Mouse (Mus musculus) myocyte (in vitro differentiated cells): ENCODE results near the gene Chn2. TPM values are rescaled to one million over a fixed set of nuclear protein-coding genes. Genes with fewer than 3 reads are reported as not detected.

Experiments used
- H3K27me3 ChIP-seq: one replicate; pipeline ENCODE4 v1.6.1; 2011; ENCODE audit not compliant: control insufficient read depth, insufficient read depth, insufficient read length
- H3K36me3 ChIP-seq: one replicate; pipeline ENCODE4 v1.6.1; 2011; ENCODE audit not compliant: control insufficient read depth, insufficient read depth
- H3K4me2 ChIP-seq: one replicate; pipeline ENCODE4 v1.6.1; 2011; ENCODE audit warnings: low read depth, control low read depth
- H3K4me3 ChIP-seq: one replicate; pipeline ENCODE4 v1.5.1; 2011; ENCODE audit warnings: mild to moderate bottlenecking, control low read depth, moderate library complexity
- H3K79me2 ChIP-seq: one replicate; pipeline ENCODE4 v1.6.1; 2011; ENCODE audit not compliant: control insufficient read depth, insufficient read depth
- H3ac ChIP-seq: one replicate; pipeline ENCODE4 v1.6.1; 2011; ENCODE audit not compliant: control insufficient read depth, insufficient read length
- CEBPB ChIP-seq: IDR thresholded peaks from 2 replicates; pipeline ENCODE4 v1.6.1; 2011; ENCODE audit warnings: mild to moderate bottlenecking, moderate library complexity; ENCODE audit not compliant: poor library complexity, insufficient read depth, severe bottlenecking
- E2F4 ChIP-seq: IDR thresholded peaks from one replicate; pipeline ENCODE4 v1.6.1; 2011; ENCODE audit warnings: mild to moderate bottlenecking, control low read depth, moderate library complexity; ENCODE audit not compliant: insufficient read depth
- MAX ChIP-seq: IDR thresholded peaks from one replicate; pipeline ENCODE4 v1.6.1; 2011; ENCODE audit warnings: low read depth, mild to moderate bottlenecking, control low read depth
- MYOD1 ChIP-seq, 3 experiments: IDR thresholded peaks; one replicate each; pipeline ENCODE4 v1.6.1; 2011; ENCODE audit warnings: control low read depth in 2 of 3, low read depth in 2 of 3, mild to moderate bottlenecking in 2 of 3, moderate library complexity in 1 of 3; ENCODE audit not compliant: insufficient read length in 2 of 3, control insufficient read depth in 1 of 3
- MYOG ChIP-seq, 3 experiments: IDR thresholded peaks; one replicate each; pipeline ENCODE4 v1.6.1; 2011; ENCODE audit warnings: control low read depth in 2 of 3, low read depth in 2 of 3, mild to moderate bottlenecking in 2 of 3; ENCODE audit not compliant: insufficient read length in 2 of 3, control insufficient read depth in 1 of 3, insufficient read depth in 1 of 3
- POLR2A ChIP-seq: IDR thresholded peaks from one replicate; pipeline ENCODE4 v1.6.1; 2011; ENCODE audit warnings: low read depth, mild to moderate bottlenecking, control low read depth, moderate library complexity; ENCODE audit not compliant: insufficient read length
- POLR2AphosphoS2 ChIP-seq: IDR thresholded peaks from one replicate; pipeline ENCODE4 v1.6.1; 2011; ENCODE audit warnings: low read depth, control low read depth; ENCODE audit not compliant: insufficient read length
- REST ChIP-seq: IDR thresholded peaks from one replicate; pipeline ENCODE4 v1.6.1; 2011; ENCODE audit warnings: mild to moderate bottlenecking, control low read depth, moderate library complexity; ENCODE audit not compliant: insufficient read depth, insufficient read length
- SRF ChIP-seq: IDR thresholded peaks from one replicate; pipeline ENCODE4 v1.6.1; 2011; ENCODE audit warnings: low read depth; ENCODE audit not compliant: control insufficient read depth, insufficient read length
- TCF12 ChIP-seq: IDR thresholded peaks from one replicate; pipeline ENCODE4 v1.6.1; 2011; ENCODE audit warnings: mild to moderate bottlenecking, control low read depth; ENCODE audit not compliant: poor library complexity, insufficient read depth, severe bottlenecking
- TCF3 ChIP-seq: IDR thresholded peaks from one replicate; pipeline ENCODE4 v1.6.1; 2011; ENCODE audit warnings: low read depth, control low read depth; ENCODE audit not compliant: insufficient read length
- USF1 ChIP-seq: IDR thresholded peaks from one replicate; pipeline ENCODE4 v1.6.1; 2011; ENCODE audit warnings: low read depth, mild to moderate bottlenecking, control low read depth, moderate library complexity
- polyA plus RNA-seq: library from polyadenylated mRNA; unstranded; fragments of >200 nt; fragmentation: generic; extraction: Trizol; gene quantifications from one replicate; pipeline ENCODE4 v1.2.1, GENCODE M21; 2012; ENCODE audit warnings: missing spikeins

The Chn2 gene
- polyA plus RNA-seq, 1 experiment: 6.5 TPM

GRCm38 (mm10) chr6:54236441-54236840, 197.1 kb downstream of the Chn2 start:
- Histone ChIP-seq H3K4me3 (no peak overlapping the region), H3K27me3 (no peaks in the 10 kb centered on the region), H3K36me3 (no peaks in the 10 kb centered on the region), H3K79me2 (no peaks in the 10 kb centered on the region), H3K4me2 (no peak overlapping the region), H3ac (no peak overlapping the region)
- TF ChIP-seq TCF3 (no peak), CEBPB (no peak), MAX (no peak), REST (no peak), SRF (no peak), E2F4 (no peak), POLR2A (no peak), POLR2AphosphoS2 (no peak)

GRCm38 (mm10) chr6:54241761-54242160, 202.4 kb downstream of the Chn2 start:
- H3K79me2 ChIP-seq: no peaks in the 10 kb centered on the region
- H3K4me3 ChIP-seq: no peak overlapping the region
- H3K4me2 ChIP-seq: no peak overlapping the region
- H3K27me3 ChIP-seq: no peaks in the 10 kb centered on the region
- TF ChIP-seq REST (no peak), POLR2AphosphoS2 (no peak), POLR2A (no peak), TCF12 (no peak), MYOG (IDR thresholded peaks at IDR 0.05; ENCODE audit: control insufficient read depth in 1 of 3, insufficient read depth in 1 of 3, insufficient read length in 2 of 3, low read depth in 2 of 3) (no peak)
- H3K36me3 ChIP-seq: no peaks in the 10 kb centered on the region
- H3ac ChIP-seq: no peak overlapping the region

- Histone ChIP-seq H3ac (no peak overlapping the region), H3K27me3 (no peaks in the 10 kb centered on the region), H3K79me2 (no peaks in the 10 kb centered on the region), H3K4me3 (no peak overlapping the region), H3K4me2 (no peak overlapping the region), H3K36me3 (no peaks in the 10 kb centered on the region)
- no peak for TF ChIP-seq TCF3
- TF ChIP-seq SRF: no peak
- no peak for TF ChIP-seq MYOD1 (IDR thresholded peaks at IDR 0.05; ENCODE audit: control insufficient read depth in 1 of 3, insufficient read length in 2 of 3, low read depth in 2 of 3)
- TF ChIP-seq USF1: no peak
- no peak for TF ChIP-seq CEBPB
- no peak for TF ChIP-seq TCF12
- TF ChIP-seq POLR2A: no peak
- no peak for TF ChIP-seq REST
- no peak for TF ChIP-seq MYOG (IDR thresholded peaks at IDR 0.05; ENCODE audit: control insufficient read depth in 1 of 3, insufficient read depth in 1 of 3, insufficient read length in 2 of 3, low read depth in 2 of 3)
- TF ChIP-seq POLR2AphosphoS2: no peak
- TF ChIP-seq MAX: no peak
- no peak for TF ChIP-seq E2F4
Observed at GRCm38 (mm10) chr6:54242286-54242685, 202.9 kb downstream of the Chn2 start.

- Histone ChIP-seq H3K4me2 (peak overlapping the region; percentile 90), H3K36me3 (no peaks in the 10 kb centered on the region), H3K79me2 (no peaks in the 10 kb centered on the region), H3K27me3 (no peaks in the 10 kb centered on the region), H3ac (no peak overlapping the region), H3K4me3 (no peak overlapping the region)
- TF ChIP-seq REST: no peak
- peak; percentile 21 for TF ChIP-seq TCF12
- TF ChIP-seq MYOD1 (IDR thresholded peaks at IDR 0.05; ENCODE audit: control insufficient read depth in 1 of 3, insufficient read length in 2 of 3, low read depth in 2 of 3): peak in 2 of 3 experiments; percentile 24 to 47
Observed at GRCm38 (mm10) chr6:54248354-54249252, 209.2 kb downstream of the Chn2 start.

GRCm38 (mm10) chr6:54251401-54252191, 212.2 kb downstream of the Chn2 start:
- Histone ChIP-seq H3K36me3 (no peaks in the 10 kb centered on the region), H3ac (no peak overlapping the region), H3K4me3 (no peak overlapping the region), H3K27me3 (no peaks in the 10 kb centered on the region), H3K79me2 (no peaks in the 10 kb centered on the region), H3K4me2 (peak overlapping the region; percentile 7)
- TF ChIP-seq MAX: no peak
- no peak for TF ChIP-seq E2F4
- TF ChIP-seq MYOD1 (IDR thresholded peaks at IDR 0.05; ENCODE audit: control insufficient read depth in 1 of 3, insufficient read length in 2 of 3, low read depth in 2 of 3): no peak
- no peak for TF ChIP-seq TCF3
- TF ChIP-seq CEBPB: no peak
- TF ChIP-seq POLR2AphosphoS2: no peak
